Mouse (Mus musculus) heart, postnatal 4 days (tissue): ENCODE data around the gene Cyfip2. TPM values are rescaled to one million over a fixed set of nuclear protein-coding genes. Genes with fewer than 3 reads are reported as not detected.
"Not testable (repeated sequence)": the region's sequence is repeated elsewhere in the genome, so short reads cannot be mapped to it uniquely, and the experiment has no call there.

ENCODE experiments used
- DNase-seq: peaks from one replicate; pipeline ENCODE4 v3.0.0; 2021
- microRNA-seq, 2 experiments: library from miRNA; unstranded; fragments of <30 nt; microRNA quantifications; one replicate each; pipeline ENCODE4 v1.2.0; 2021 to 2022
- total RNA-seq, 2 experiments: library from RNA; stranded (reverse); gene quantifications; 2 replicates each; pipeline ENCODE4 v1.2.3; 2021

Gene Cyfip2
- total RNA-seq, 2 experiments from 2014 or later, result 14.8 to 15.3 TPM

DNA sequence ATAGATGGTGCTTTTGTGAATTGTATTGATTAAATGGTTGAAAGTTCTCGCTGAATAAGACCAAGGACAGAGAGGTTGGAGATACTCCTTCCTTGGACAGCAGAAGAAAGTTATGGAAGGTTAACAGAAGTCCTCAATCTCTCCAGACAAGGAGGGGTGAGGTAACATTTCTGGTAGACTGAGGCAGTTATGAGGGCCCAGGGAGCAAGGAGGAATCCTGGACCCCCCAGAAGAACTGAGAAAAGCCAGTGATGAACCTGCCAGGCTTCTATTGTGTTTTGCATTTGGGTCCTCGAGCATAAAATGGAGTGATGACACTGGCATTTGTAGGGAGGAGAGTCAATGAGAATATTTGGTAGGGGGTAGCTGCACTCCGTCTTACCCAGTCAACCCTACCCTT is 127.7 kb downstream of the Cyfip2 start:
- no peak for DNase-seq

DNA sequence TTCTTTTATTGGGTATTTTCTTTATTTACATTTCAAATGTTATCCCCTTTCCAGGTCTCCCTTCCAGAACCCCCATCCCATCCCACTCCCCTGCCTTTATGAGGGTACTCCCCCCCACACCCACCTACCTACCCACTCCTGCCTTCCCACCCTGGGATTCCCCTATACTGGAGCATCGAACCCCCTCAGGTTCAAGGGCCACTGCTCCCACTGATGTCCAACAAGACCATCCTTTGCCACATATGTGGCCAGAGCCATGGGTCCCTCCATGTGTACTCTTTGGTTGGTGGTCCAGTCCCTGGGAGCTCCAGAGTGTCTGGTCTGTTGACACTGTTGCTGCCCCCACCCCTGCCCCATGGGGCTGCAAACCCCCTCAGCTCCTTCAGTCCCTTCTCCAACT is 130.6 kb downstream of the Cyfip2 start:
- not testable (repeated sequence) for DNase-seq

- DNase-seq, result no peak
Measured at GRCm38 (mm10) chr11:46177246-46178043, 135.2 kb downstream of the Cyfip2 start.

GRCm38 (mm10) chr11:46176155-46176554 is 136.5 kb downstream of the Cyfip2 start:
- DNase-seq, result no peak

DNA sequence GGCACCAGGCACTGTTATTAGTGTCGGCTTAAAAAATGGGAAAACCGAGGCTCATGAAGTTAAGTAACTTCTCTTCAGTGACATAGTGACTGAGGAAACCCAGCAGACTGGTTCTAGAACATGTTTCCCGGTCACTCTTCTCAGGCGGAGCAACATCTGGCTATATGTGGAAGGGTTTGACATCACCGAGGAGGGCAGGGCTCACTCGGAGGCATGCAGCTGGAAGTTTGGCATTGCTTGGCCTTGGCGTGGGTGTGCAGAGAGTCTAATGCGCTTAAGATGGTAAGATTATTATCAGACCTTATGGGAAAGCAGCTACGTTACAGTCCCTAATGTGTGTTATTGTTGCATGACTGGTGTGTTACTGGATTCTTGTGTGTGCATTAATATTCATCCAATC is 140.5 kb downstream of the Cyfip2 start:
- no peak for DNase-seq

DNA sequence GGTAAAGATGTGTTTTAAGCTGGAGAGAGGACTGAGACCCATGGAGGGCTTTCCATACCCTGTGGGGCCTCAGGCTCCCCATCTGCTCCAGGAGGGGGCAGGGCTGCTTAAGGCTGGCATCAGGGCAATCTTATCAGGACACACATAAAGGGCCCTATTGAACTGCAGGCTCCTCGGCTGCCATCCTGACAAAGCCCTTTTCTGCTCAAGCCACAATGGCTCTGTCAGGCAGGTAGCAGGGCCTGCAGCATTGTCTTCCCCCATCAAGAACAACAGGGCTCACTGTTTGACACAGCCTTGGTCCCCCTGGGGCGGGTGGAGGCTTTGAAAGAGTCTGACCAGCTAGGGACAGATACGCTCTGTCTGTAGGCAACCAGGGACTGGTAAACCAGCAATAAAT is 142.8 kb downstream of the Cyfip2 start:
- no peak for DNase-seq

GRCm38 (mm10) chr11:46168506-46168905 is 144.2 kb downstream of the Cyfip2 start:
- no peak for DNase-seq

GRCm38 (mm10) chr11:46165866-46166585 is 146.6 kb downstream of the Cyfip2 start, which contains the start of gene Nipal4:
Gene Nipal4 (minus strand): TSS chr11:46166508.
- peak; percentile 28 for DNase-seq

DNA sequence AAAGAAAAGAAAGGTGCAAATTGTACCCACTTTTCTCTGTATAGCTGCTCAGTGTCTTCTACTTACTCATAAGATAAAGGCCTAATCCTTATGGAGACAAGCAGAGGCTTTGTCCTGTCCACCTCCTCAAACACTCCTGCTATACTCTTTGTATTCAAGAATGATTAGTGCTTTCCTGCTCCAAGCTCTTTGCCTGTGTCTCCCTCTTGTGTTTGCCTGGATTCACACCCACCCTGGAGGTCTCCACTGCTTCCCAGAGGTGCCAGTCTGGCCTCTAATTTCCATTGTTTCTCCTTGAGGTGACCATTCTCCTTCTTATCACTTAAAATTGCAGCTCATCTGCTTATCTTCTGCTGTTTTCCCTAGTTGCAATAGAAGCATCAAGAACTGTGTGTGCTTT is 155.2 kb downstream of the Cyfip2 start:
- DNase-seq, result no peak

DNA sequence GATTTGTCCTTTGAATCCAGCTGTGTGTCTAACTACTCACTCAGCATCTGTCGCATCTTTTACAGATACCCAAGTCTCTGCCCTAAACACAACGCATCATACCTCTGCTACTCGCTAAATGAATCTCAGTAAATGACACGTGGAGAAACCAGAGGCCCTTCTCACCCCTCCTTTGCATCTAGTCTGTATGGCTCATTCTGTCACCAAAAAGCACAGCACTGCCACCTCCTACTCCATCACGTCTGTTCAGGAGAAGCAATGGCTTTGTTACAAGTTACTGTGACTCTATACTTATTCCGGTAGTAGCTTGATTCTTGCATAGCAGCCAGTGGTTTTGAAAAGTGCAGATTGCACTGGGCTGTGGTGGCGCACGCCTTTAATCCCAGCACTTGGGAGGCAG is 155.7 kb downstream of the Cyfip2 start:
- DNase-seq, result no peak

GRCm38 (mm10) chr11:46146619-46147018 is 166.0 kb downstream of the Cyfip2 start:
- no peak for DNase-seq

- DNase-seq, result no peak
Measured at GRCm38 (mm10) chr11:46145163-46145875, 167.3 kb downstream of the Cyfip2 start.

Small RNA genes within 50 kb of the gene (microRNA-seq; reads per million reads assigned to microRNA genes)
- 0.20 to 0.35 reads per million in 2 experiments for gene Mir7239

Other genes starting within 250 kb of the Cyfip2 start
- gene Nipal4, start 146.4 kb downstream of the Cyfip2 start, total RNA-seq, result 1 to 10 TPM; 2.5 to 2.7 TPM
- not detected for gene Fndc9, start 77.3 kb downstream of the Cyfip2 start, total RNA-seq
- under 1 TPM; 0.18 to 0.21 TPM for gene Itk, start 76.7 kb upstream of the Cyfip2 start, total RNA-seq
- gene Fam71b, start 83.7 kb upstream of the Cyfip2 start, total RNA-seq, result not detected
- 10 to 100 TPM; 27.2 to 28.0 TPM for gene Med7, start 124.1 kb upstream of the Cyfip2 start, total RNA-seq
- gene Havcr2, start 142.1 kb upstream of the Cyfip2 start, total RNA-seq, result under 1 TPM; 0.14 to 0.20 TPM
- gene Gm12169, start 211.4 kb upstream of the Cyfip2 start, total RNA-seq, result not detected